Mouse (Mus musculus) neural tube, embryonic 12.5 days (tissue): ENCODE measurements around the gene Utp20. TPM values are rescaled to one million over a fixed set of nuclear protein-coding genes. Genes with fewer than 3 reads are reported as not detected.

Source experiments
- ATAC-seq: fragments of 200-750 bp; cut with Nextera tagmentation; 2 replicates; pipeline ENCODE4 v1.8.0; 2017; ENCODE audit warnings: low read depth, mild to moderate bottlenecking, moderate TSS enrichment, moderate library complexity; ENCODE audit not compliant: low FRiP score
- H3K27ac ChIP-seq: fragments of 300-500 bp; sonication (generic); 2 replicates; pipeline ENCODE4 v1.5.1; 2016
- H3K27me3 ChIP-seq: fragments of 300-500 bp; sonication (generic); replicated peaks from 2 replicates; pipeline ENCODE4 v1.6.1; 2016; ENCODE audit warnings: mild to moderate bottlenecking
- H3K36me3 ChIP-seq: fragments of 300-500 bp; sonication (generic); 2 replicates; pipeline ENCODE4 v1.6.1; 2016; ENCODE audit warnings: mild to moderate bottlenecking
- H3K4me1 ChIP-seq: fragments of 300-500 bp; sonication (generic); 2 replicates; pipeline ENCODE4 v1.6.1; 2016
- H3K4me2 ChIP-seq: fragments of 300-500 bp; sonication (generic); replicated peaks from 2 replicates; pipeline ENCODE4 v1.6.1; 2016; ENCODE audit warnings: mild to moderate bottlenecking
- H3K4me3 ChIP-seq: fragments of 300-500 bp; sonication (generic); 2 replicates; pipeline ENCODE4 v1.5.1; 2016
- H3K9ac ChIP-seq: fragments of 300-500 bp; sonication (generic); 2 replicates; pipeline ENCODE4 v1.6.1; 2016; ENCODE audit warnings: mild to moderate bottlenecking
- H3K9me3 ChIP-seq: fragments of 300-500 bp; sonication (generic); 2 replicates; pipeline ENCODE4 v1.6.1; 2016; ENCODE audit warnings: mild to moderate bottlenecking
- WGBS: fragments of 180-500 bp; shearing (Covaris S2); methylation state at CpG from one replicate; pipeline ENCODE4 v1.1.7; 2016; 5-methylcytosine and 5-hydroxymethylcytosine counted together
- polyA plus RNA-seq: library from polyadenylated mRNA; unstranded; fragments of >200 nt; fragmentation: Nextera tagmentation; extraction: Ambion mirVana; gene quantifications from 2 replicates; pipeline ENCODE4 v1.2.1, GENCODE M21; 2016

Utp20 gene
- polyA plus RNA-seq, 1 experiment from 2014 or later = 14.5 TPM

DNA sequence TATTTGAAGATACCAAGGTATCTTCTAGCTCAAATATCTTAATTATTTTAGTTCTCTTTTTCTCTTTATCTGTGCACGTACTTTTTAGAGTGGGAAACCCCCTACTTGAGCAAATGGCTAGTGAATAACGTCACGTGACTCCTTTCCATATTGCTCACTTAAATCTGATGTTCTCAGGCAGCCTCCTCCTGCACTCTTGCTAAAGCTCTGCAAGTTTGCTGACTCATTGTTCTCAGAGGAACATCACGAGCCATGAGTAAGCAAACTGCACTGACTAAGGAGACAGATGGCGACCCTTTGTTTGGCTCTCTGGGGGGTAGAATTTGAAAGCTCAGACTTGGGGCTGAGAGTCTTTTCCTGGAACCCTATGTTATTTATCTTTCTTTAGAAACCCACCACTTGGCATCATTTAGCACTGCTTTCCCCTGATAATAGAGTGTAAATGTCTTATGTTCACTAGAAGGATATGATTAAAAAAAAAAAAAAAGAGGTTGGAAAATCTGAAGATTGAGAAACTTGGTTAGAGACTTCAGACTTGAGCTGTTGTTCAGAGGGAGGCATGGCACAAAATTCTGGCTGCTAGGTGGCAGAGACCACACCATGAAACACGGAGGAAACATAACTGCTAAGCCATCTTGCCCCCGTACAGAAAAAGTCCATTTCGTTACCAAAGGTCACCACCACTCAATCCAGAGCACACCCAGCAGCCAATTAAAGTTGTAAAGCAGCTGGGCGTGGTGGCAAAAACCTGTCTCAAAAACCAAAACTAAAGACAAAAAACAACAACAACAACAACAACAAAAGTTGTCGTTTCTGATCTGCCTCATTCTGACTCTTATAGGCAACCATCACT lies 117.7 kb downstream of the Utp20 start:
- H3K9me3 ChIP-seq = no peaks in the 10 kb centered on the region
- no peak overlapping the region for H3K4me3 ChIP-seq
- no peak for ATAC-seq
- WGBS = 59% methylated on average over 10 of the region's 10 CpGs
- no peaks in the 10 kb centered on the region for H3K36me3 ChIP-seq
- H3K9ac ChIP-seq = no peak overlapping the region
- no peaks in the 10 kb centered on the region for H3K4me1 ChIP-seq
- no peak overlapping the region for H3K4me2 ChIP-seq
- no peak overlapping the region for H3K27ac ChIP-seq
- H3K27me3 ChIP-seq = no peaks in the 10 kb centered on the region

DNA sequence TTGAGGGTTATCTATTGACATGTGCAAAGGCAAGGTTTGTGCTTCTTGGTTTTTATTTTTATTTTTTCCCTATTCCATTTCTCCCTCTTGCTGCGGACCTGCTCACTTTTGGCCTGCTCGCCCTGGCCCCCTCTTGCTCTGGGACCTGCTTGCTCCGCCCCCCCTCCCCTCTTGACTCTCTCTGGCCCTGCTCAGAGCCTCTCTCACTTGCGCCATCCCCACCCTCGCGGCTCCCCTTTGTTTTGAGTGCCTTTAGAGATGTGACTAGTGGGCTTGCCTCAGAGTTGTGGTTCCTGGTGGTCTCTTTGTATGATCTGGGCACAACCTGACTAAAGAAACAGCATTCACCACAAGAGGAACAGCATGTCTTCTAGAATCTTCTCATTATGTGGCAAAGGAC lies 125.7 kb downstream of the Utp20 start:
- Histone ChIP-seq H3K4me1 (no peaks in the 10 kb centered on the region), H3K9ac (no peak overlapping the region), H3K27me3 (no peaks in the 10 kb centered on the region), H3K9me3 (no peaks in the 10 kb centered on the region), H3K27ac (no peak overlapping the region), H3K36me3 (no peaks in the 10 kb centered on the region), H3K4me2 (no peak overlapping the region), H3K4me3 (no peak overlapping the region)
- 78% methylated on average over 6 of the region's 6 CpGs for WGBS
- no peak for ATAC-seq

Other genes with a start within 250 kb of the Utp20 start
- gene Mybpc1, start 221.7 kb downstream of the Utp20 start, polyA plus RNA-seq = 13.0 and 13.6 TPM in 2 replicates
- 0.26 TPM in 1 of 2 replicates, not detected in the other for gene Spic, start 141.8 kb downstream of the Utp20 start, polyA plus RNA-seq
- 137 and 145 TPM in 2 replicates for gene Arl1, start 95.9 kb downstream of the Utp20 start, polyA plus RNA-seq
- gene Slc5a8, start 59.2 kb upstream of the Utp20 start, polyA plus RNA-seq = 0.04 TPM in 1 of 2 replicates, not detected in the other